Mouse (Mus musculus): ENCODE measurements around the gene Tada2a.

GRCm38 (mm10) chr11:84090572-84090971 lies 38.8 kb downstream of the Tada2a start:
- no peak for TF ChIP-seq TAL1 (IDR thresholded peaks at IDR 0.05; ENCODE audit: low read length)
- TF ChIP-seq GATA1 (IDR thresholded peaks at IDR 0.05; ENCODE audit: low read length), result no peak
